Mouse (Mus musculus): Measurements from ENCODE around the gene Nif3l1.

- TF ChIP-seq CTCF (IDR thresholded peaks at IDR 0.05; ENCODE audit: insufficient read depth, low read depth, low read length) (no peak), POLR2A (IDR thresholded peaks at IDR 0.05; ENCODE audit: insufficient read depth, low read depth, low read length) (no peak)
Measured at GRCm38 (mm10) chr1:58503793-58504370, 58.9 kb downstream of the Nif3l1 start.

Data from olfactory bulb, adult 2 months (tissue).